Mouse (Mus musculus) lung, postnatal 0 days (tissue): ENCODE measurements at regions not wholly inside any gene's neighbourhood (a gene's known extent, or its start where the extent isn't known, plus 50 kb on each side); places are given as distances from the start of the nearest gene placed in this dataset.

Source experiments
- ATAC-seq: fragments of 200-750 bp; cut with Nextera tagmentation; 2 replicates; pipeline ENCODE4 v1.8.0; 2017; ENCODE audit warnings: moderate library complexity
- DNase-seq: peaks from one replicate; pipeline ENCODE4 v3.0.0-alpha.2; 2016; ENCODE audit warnings: low spot score
- H3K27ac ChIP-seq: fragments of 300-500 bp; sonication (generic); 2 replicates; pipeline ENCODE4 v1.5.1; 2014; ENCODE audit warnings: antibody characterized with exemption, mild to moderate bottlenecking, low read length, mixed read lengths
- H3K27me3 ChIP-seq: fragments of 300-500 bp; sonication (generic); replicated peaks from 2 replicates; pipeline ENCODE4 v1.6.1; 2014; ENCODE audit warnings: low read length, mixed read lengths; ENCODE audit not compliant: insufficient read depth
- H3K36me3 ChIP-seq: fragments of 300-500 bp; sonication (generic); 2 replicates; pipeline ENCODE4 v1.6.1; 2014; ENCODE audit warnings: low read length, mixed read lengths; ENCODE audit not compliant: insufficient read depth
- H3K4me1 ChIP-seq: fragments of 300-500 bp; sonication (generic); 2 replicates; pipeline ENCODE4 v1.6.1; 2014; ENCODE audit warnings: antibody characterized with exemption, low read depth, low read length, mixed read lengths; ENCODE audit not compliant: insufficient read depth
- H3K4me2 ChIP-seq: fragments of 300-500 bp; sonication (generic); replicated peaks from 2 replicates; pipeline ENCODE4 v1.6.1; 2014; ENCODE audit warnings: low read depth, mild to moderate bottlenecking, low read length, moderate library complexity, mixed read lengths
- H3K4me3 ChIP-seq: fragments of 300-500 bp; sonication (generic); 2 replicates; pipeline ENCODE4 v1.5.1; 2014; ENCODE audit warnings: low read depth, low read length
- H3K9ac ChIP-seq: fragments of 300-500 bp; sonication (generic); replicated peaks from 2 replicates; pipeline ENCODE4 v1.6.1; 2014; ENCODE audit warnings: low read depth, mild to moderate bottlenecking
- H3K9me3 ChIP-seq: fragments of 300-500 bp; sonication (generic); 2 replicates; pipeline ENCODE4 v1.6.1; 2016; ENCODE audit warnings: low read length, mixed read lengths
- CTCF ChIP-seq: IDR thresholded peaks from 2 replicates; pipeline ENCODE4 v1.5.1; 2016; ENCODE audit warnings: antibody characterized with exemption, mild to moderate bottlenecking
- EP300 ChIP-seq: IDR thresholded peaks from 2 replicates; pipeline ENCODE4 v1.6.1; 2016; ENCODE audit warnings: antibody characterized with exemption, mild to moderate bottlenecking, control low read depth
- WGBS: fragments of 180-500 bp; shearing (Covaris S2); extraction: QIAGEN DNeasy Blood & Tissue Kit; methylation state at CpG from one replicate; pipeline ENCODE4 v1.1.7; 2014; 5-methylcytosine and 5-hydroxymethylcytosine counted together

GRCm38 (mm10) chr8:125330638-125331037 is 239.0 kb downstream of the Sipa1l2 start:
- TF ChIP-seq EP300 = no peak
- no peak for TF ChIP-seq CTCF
- Histone ChIP-seq H3K4me1 (peaks cover 9% of the 10 kb centered on the region), H3K27me3 (no peaks in the 10 kb centered on the region), H3K9me3 (no peaks in the 10 kb centered on the region), H3K9ac (no peak overlapping the region), H3K4me3 (no peak overlapping the region), H3K4me2 (no peak overlapping the region), H3K27ac (no peak overlapping the region), H3K36me3 (no peaks in the 10 kb centered on the region)
- ATAC-seq (no peak), DNase-seq (no peak)
- WGBS = 74% methylated on average over 6 of the region's 6 CpGs

DNA sequence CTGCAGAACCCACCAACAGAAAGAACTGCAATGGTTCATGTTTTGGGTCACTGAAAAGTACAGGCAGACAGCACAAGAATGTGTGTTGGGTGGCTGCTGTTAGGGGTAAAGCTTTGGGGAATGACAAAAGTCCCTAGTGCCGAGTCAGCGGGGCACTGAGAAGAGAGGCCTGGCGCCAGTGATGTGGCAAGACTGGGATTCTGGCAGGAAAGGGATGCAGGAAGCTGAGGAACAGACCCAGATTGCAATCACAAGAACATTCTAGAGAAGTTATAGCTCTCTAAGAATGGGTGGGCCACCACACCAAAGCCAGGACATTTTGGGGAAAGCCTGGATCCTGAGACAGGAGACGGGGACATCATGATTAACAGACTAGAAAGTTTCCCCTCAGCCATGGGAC is 241.0 kb downstream of the Sipa1l2 start:
- Histone ChIP-seq H3K27me3 (no peaks in the 10 kb centered on the region), H3K9me3 (no peaks in the 10 kb centered on the region), H3K4me2 (no peak overlapping the region), H3K9ac (no peak overlapping the region), H3K27ac (no peak overlapping the region), H3K4me3 (no peak overlapping the region), H3K36me3 (no peaks in the 10 kb centered on the region), H3K4me1 (peaks cover 9% of the 10 kb centered on the region)
- 51% methylated on average over 4 of the region's 4 CpGs for WGBS
- DNase-seq (peak; percentile 72), ATAC-seq (peak; percentile 77)
- TF ChIP-seq CTCF (no peak), EP300 (peak; percentile 87)

GRCm38 (mm10) chr8:125327551-125328262 is 241.9 kb downstream of the Sipa1l2 start:
- Histone ChIP-seq H3K27me3 (no peaks in the 10 kb centered on the region), H3K36me3 (no peaks in the 10 kb centered on the region), H3K4me1 (peaks cover 9% of the 10 kb centered on the region), H3K9ac (no peak overlapping the region), H3K27ac (no peak overlapping the region), H3K9me3 (no peaks in the 10 kb centered on the region), H3K4me3 (no peak overlapping the region), H3K4me2 (no peak overlapping the region)
- WGBS = 41% methylated on average over 13 of the region's 13 CpGs
- ATAC-seq (no peak), DNase-seq (no peak)
- no peak for TF ChIP-seq CTCF
- TF ChIP-seq EP300 = no peak

- Histone ChIP-seq H3K9me3 (no peaks in the 10 kb centered on the region), H3K27ac (no peak overlapping the region), H3K4me3 (no peak overlapping the region), H3K4me2 (no peak overlapping the region), H3K27me3 (no peaks in the 10 kb centered on the region), H3K4me1 (peaks cover 9% of the 10 kb centered on the region), H3K9ac (no peak overlapping the region), H3K36me3 (no peaks in the 10 kb centered on the region)
- 65% methylated on average over 6 of the region's 6 CpGs for WGBS
- ATAC-seq (no peak), DNase-seq (no peak)
- no peak for TF ChIP-seq CTCF
- TF ChIP-seq EP300 = no peak
Measured at GRCm38 (mm10) chr8:125327006-125327405, 242.6 kb downstream of the Sipa1l2 start.

GRCm38 (mm10) chr8:125325736-125326135 is 243.9 kb downstream of the Sipa1l2 start:
- 95% methylated on average over 6 of the region's 6 CpGs for WGBS
- Histone ChIP-seq H3K4me2 (no peak overlapping the region), H3K9ac (no peak overlapping the region), H3K27ac (no peak overlapping the region), H3K9me3 (no peaks in the 10 kb centered on the region), H3K4me1 (peaks cover 9% of the 10 kb centered on the region), H3K36me3 (no peaks in the 10 kb centered on the region), H3K4me3 (no peak overlapping the region), H3K27me3 (no peaks in the 10 kb centered on the region)
- TF ChIP-seq CTCF = no peak
- ATAC-seq = no peak
- no peak for DNase-seq

DNA sequence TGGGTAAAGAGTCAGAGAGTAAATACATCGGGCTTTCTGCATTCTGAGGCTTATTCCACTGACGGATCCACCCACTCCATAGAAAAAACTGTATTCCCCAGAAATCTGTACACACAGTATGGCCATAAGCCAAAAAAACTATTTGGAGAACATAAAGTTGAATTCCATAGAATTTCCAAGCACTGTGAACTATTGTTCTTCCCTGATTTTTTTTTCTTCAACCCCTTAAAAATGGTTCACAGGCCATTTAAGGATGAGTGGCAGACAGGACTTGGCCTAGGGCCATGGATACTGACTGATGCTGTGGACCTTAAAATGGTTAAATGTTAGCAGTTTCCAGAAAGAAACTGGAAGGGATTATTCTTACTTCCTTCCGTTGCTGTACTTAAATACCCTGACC is 247.0 kb downstream of the Sipa1l2 start:
- Histone ChIP-seq H3K36me3 (no peaks in the 10 kb centered on the region), H3K9ac (no peak overlapping the region), H3K27ac (no peak overlapping the region), H3K9me3 (no peaks in the 10 kb centered on the region), H3K4me3 (no peak overlapping the region), H3K4me1 (peaks cover 4% of the 10 kb centered on the region; the same call in 1 of the 2 replicates), H3K27me3 (no peaks in the 10 kb centered on the region), H3K4me2 (no peak overlapping the region)
- no peak for TF ChIP-seq EP300
- no peak for TF ChIP-seq CTCF
- DNase-seq (no peak), ATAC-seq (no peak)
- WGBS = 42% methylated on average over 3 of the region's 3 CpGs

- H3K9ac ChIP-seq = no peak overlapping the region
- TF ChIP-seq EP300 (no peak), CTCF (no peak)
- no peaks in the 10 kb centered on the region for H3K9me3 ChIP-seq
- H3K4me3 ChIP-seq = no peak overlapping the region
- H3K27me3 ChIP-seq = no peaks in the 10 kb centered on the region
- ATAC-seq (no peak), DNase-seq (no peak)
- no peak overlapping the region for H3K27ac ChIP-seq
- H3K4me2 ChIP-seq = no peak overlapping the region
- H3K4me1 ChIP-seq = no peaks in the 10 kb centered on the region
- no peaks in the 10 kb centered on the region for H3K36me3 ChIP-seq
- WGBS = 96% methylated on average over 6 of the region's 6 CpGs
Measured at GRCm38 (mm10) chr8:125317584-125317991, 252.0 kb downstream of the Sipa1l2 start.
